Mouse (Mus musculus): ENCODE results near the gene Dennd2a.

The Dennd2a gene

GRCm38 (mm10) chr6:39573791-39574554, 16.3 kb upstream of the Dennd2a start, which contains the start of gene Adck2:
Gene Adck2, plus strand, starts transcription at chr6:39573873.
- ChIA-PET CTCF (interaction anchor here in 3 of 4 experiments (0.6 to 1.9 kb wide), 15 partner anchors 12 to 1057 kb away, joined by 3 to 21 read pairs (median 5); partner anchors contain the start of genes Dennd2a (in 2 of the 3) and Mrps33 (in 1 of the 3)), POLR2A (interaction anchor here (0.5 to 4.8 kb wide), 39 partner anchors 9 to 677 kb away, joined by 3 to 26 read pairs (median 4); partner anchors contain the start of genes Dennd2a (in 2 of the 4), Mkrn1 (in 1 of the 4) and Mrps33 (in 1 of the 4))

- ChIA-PET CTCF (interaction anchor here in 1 of 4 experiments (1.1 kb wide), 1 partner anchor 110 kb away, joined by 4 read pairs; no protein-coding TSS in a partner anchor), POLR2A (interaction anchor here in 1 of 4 experiments (0.6 to 0.7 kb wide), 2 partner anchors 73 to 425 kb away, joined by 3 read pairs; no protein-coding TSS in a partner anchor)
Observed at GRCm38 (mm10) chr6:39570426-39570825, 12.8 kb upstream of the Dennd2a start.

- ChIA-PET CTCF (interaction anchor here (0.5 to 1.8 kb wide), 23 partner anchors 10 to 579 kb away, joined by 3 to 11 read pairs (median 3); partner anchors contain the start of gene Dennd2a (in 1 of the 4)), POLR2A (interaction anchor here in 2 of 4 experiments (0.8 to 1.2 kb wide), 8 partner anchors 10 to 125 kb away, joined by 3 to 5 read pairs (median 3); partner anchors contain the start of gene Dennd2a (in 1 of the 2))
Observed at GRCm38 (mm10) chr6:39567528-39567927, 9.9 kb upstream of the Dennd2a start.

- CTCF ChIA-PET: interaction anchor here (0.5 to 1.3 kb wide), 44 partner anchors 8 to 336 kb away, joined by 3 to 22 read pairs (median 4); partner anchors contain the start of genes Adck2 (in 2 of the 4), Slc37a3 (in 2 of the 4) and Mrps33 (in 1 of the 4)
- POLR2A ChIA-PET: interaction anchor here (0.6 to 1.3 kb wide), 17 partner anchors 11 to 218 kb away, joined by 3 to 10 read pairs (median 3); partner anchors contain the start of genes Adck2 (in 1 of the 4) and Mkrn1 (in 1 of the 4)
Observed at GRCm38 (mm10) chr6:39562166-39563015, 4.7 kb upstream of the Dennd2a start.

GRCm38 (mm10) chr6:39559276-39559939, 1.7 kb upstream of the Dennd2a start:
- POLR2A ChIA-PET: interaction anchor here in 3 of 4 experiments (0.6 to 5.7 kb wide), 13 partner anchors 9 to 791 kb away, joined by 3 to 45 read pairs (median 3); partner anchors contain the start of genes Adck2 (in 1 of the 3) and Slc37a3 (in 1 of the 3)

GRCm38 (mm10) chr6:39556900-39557659, 587 bp downstream of the Dennd2a start:
- ChIA-PET POLR2A (interaction anchor here (0.5 to 5.7 kb wide), 60 partner anchors 8 to 823 kb away, joined by 3 to 45 read pairs (median 4); partner anchors contain the start of genes Adck2 (in 3 of the 4), Slc37a3 (in 2 of the 4) and Mkrn1 (in 1 of the 4)), CTCF (interaction anchor here in 3 of 4 experiments (0.5 to 1.6 kb wide), 13 partner anchors 9 to 225 kb away, joined by 3 to 13 read pairs (median 4); partner anchors contain the start of gene Adck2 (in 2 of the 3))

More at GRCm38 (mm10) chr6:39559276-39559939, 1.7 kb upstream of the Dennd2a start:
- CTCF ChIA-PET: interaction anchor here in 3 of 4 experiments (0.6 to 2.2 kb wide), 4 partner anchors 15 to 223 kb away, joined by 3 to 10 read pairs (median 3); no protein-coding TSS in a partner anchor

GRCm38 (mm10) chr6:39555648-39555945, 2.1 kb downstream of the Dennd2a start:
- ChIA-PET POLR2A (interaction anchor here in 3 of 4 experiments (0.6 to 5.7 kb wide), 20 partner anchors 10 to 770 kb away, joined by 3 to 45 read pairs (median 4); partner anchors contain the start of genes Adck2 (in 2 of the 3) and Mkrn1 (in 1 of the 3)), CTCF (interaction anchor here in 1 of 4 experiments (0.6 kb wide), 1 partner anchor 225 kb away, joined by 4 read pairs; no protein-coding TSS in a partner anchor)

- CTCF ChIA-PET: interaction anchor here in 1 of 4 experiments (0.6 to 2.4 kb wide), 2 partner anchors 92 to 226 kb away, joined by 4 to 6 read pairs; no protein-coding TSS in a partner anchor
Observed at GRCm38 (mm10) chr6:39554888-39555647, 2.6 kb downstream of the Dennd2a start.

GRCm38 (mm10) chr6:39551981-39552636, 5.6 kb downstream of the Dennd2a start:
- ChIA-PET POLR2A (interaction anchor here in 3 of 4 experiments (0.7 to 2.5 kb wide), 6 partner anchors 12 to 145 kb away, joined by 3 to 10 read pairs (median 4); no protein-coding TSS in a partner anchor), CTCF (interaction anchor here in 1 of 4 experiments (0.9 to 1.8 kb wide), 4 partner anchors 9 to 230 kb away, joined by 3 to 4 read pairs (median 4); no protein-coding TSS in a partner anchor)

More at GRCm38 (mm10) chr6:39554888-39555647, 2.6 kb downstream of the Dennd2a start:
- POLR2A ChIA-PET: interaction anchor here in 3 of 4 experiments (0.7 to 5.7 kb wide), 21 partner anchors 9 to 771 kb away, joined by 3 to 26 read pairs (median 4); partner anchors contain the start of genes Adck2 (in 1 of the 3) and Mkrn1 (in 1 of the 3)

GRCm38 (mm10) chr6:39548030-39548429, 9.6 kb downstream of the Dennd2a start:
- ChIA-PET POLR2A (interaction anchor here in 2 of 4 experiments (0.9 to 7.2 kb wide), 8 partner anchors 9 to 32 kb away, joined by 3 to 45 read pairs (median 3); partner anchors contain the start of gene Dennd2a (in 1 of the 2)), CTCF (interaction anchor here in 2 of 4 experiments (0.8 to 1.7 kb wide), 4 partner anchors 9 to 85 kb away, joined by 3 read pairs; no protein-coding TSS in a partner anchor)

- CTCF ChIA-PET: interaction anchor here in 1 of 4 experiments (1.8 kb wide), 1 partner anchor 82 kb away, joined by 5 read pairs; no protein-coding TSS in a partner anchor
- POLR2A ChIA-PET: interaction anchor here in 3 of 4 experiments (0.6 to 7.2 kb wide), 12 partner anchors 9 to 141 kb away, joined by 3 to 45 read pairs (median 4); partner anchors contain the start of gene Dennd2a (in 3 of the 3)
Observed at GRCm38 (mm10) chr6:39545474-39545873, 12.2 kb downstream of the Dennd2a start.

- ChIA-PET POLR2A (interaction anchor here in 3 of 4 experiments (0.7 to 7.2 kb wide), 11 partner anchors 9 to 79 kb away, joined by 3 to 45 read pairs (median 3); partner anchors contain the start of gene Dennd2a (in 2 of the 3)), CTCF (interaction anchor here in 2 of 4 experiments (0.5 to 1.8 kb wide), 4 partner anchors 19 to 87 kb away, joined by 3 to 5 read pairs (median 4); partner anchors contain the start of gene Adck2 (in 1 of the 2))
Observed at GRCm38 (mm10) chr6:39543769-39544420, 13.8 kb downstream of the Dennd2a start.

- CTCF ChIA-PET: interaction anchor here in 1 of 4 experiments (0.6 kb wide), 1 partner anchor 20 kb away, joined by 4 read pairs; no protein-coding TSS in a partner anchor
- POLR2A ChIA-PET: interaction anchor here in 2 of 4 experiments (0.5 to 7.2 kb wide), 6 partner anchors 11 to 1440 kb away, joined by 3 to 45 read pairs (median 4); partner anchors contain the start of gene Dennd2a (in 1 of the 2)
Observed at GRCm38 (mm10) chr6:39542631-39543597, 14.8 kb downstream of the Dennd2a start.

Data from embryonic stem cell, embryonic (primary cell).